Mouse (Mus musculus) adrenal gland, adult 8-10 months (tissue): ENCODE data around the gene Pard3. TPM values are rescaled to one million over a fixed set of nuclear protein-coding genes. Genes with fewer than 3 reads are reported as not detected.

Experiments used
- DNase-seq: peaks from one replicate; pipeline ENCODE4 v3.0.0; 2022
- total RNA-seq, 4 experiments: library from RNA; stranded (reverse); gene quantifications; 2 replicates each; pipeline ENCODE4 v1.2.4; 2022

Gene Pard3
- total RNA-seq, 4 experiments from 2014 or later = 43.6 to 52.4 (median 45.8) TPM

DNA sequence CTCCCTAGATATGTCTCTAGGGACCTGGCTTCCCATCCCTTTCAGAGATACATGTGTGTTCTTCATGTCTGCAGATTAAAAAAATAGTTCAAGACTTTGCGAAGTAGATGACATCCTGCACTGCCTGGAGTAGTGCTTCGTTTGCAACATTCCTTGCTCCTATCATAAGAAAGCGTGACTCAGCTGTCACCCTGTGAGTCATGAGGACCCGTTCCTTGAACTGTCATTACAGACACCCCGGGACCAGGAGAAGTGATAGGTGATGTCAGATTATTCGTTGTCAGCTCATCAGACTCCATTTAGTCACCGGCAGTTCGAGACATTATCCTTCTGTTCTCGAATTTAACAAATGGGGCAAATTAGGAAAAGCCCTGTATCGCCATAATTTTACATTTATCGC, 180.1 kb downstream of the Pard3 start:
- peak; percentile 47 for DNase-seq

DNA sequence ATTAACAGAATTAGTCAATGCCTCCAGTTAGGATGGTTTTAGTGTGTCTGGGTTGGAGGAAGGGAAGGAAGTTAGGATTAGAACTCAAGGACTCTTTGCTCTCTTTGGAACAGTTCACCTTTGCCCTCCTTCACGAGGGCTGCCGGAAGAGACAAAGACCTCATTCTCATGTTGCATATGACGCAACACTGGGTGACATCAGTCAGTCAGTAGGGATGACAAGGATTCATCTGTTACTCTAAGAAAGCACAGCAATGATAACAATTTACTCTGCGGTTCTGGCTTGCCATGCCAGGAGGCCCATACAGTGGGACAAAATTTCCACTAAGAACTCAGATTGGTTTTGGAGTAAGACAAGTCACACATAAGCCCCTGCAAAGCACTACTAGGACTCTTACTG, 187.1 kb downstream of the Pard3 start:
- DNase-seq = no peak

DNA sequence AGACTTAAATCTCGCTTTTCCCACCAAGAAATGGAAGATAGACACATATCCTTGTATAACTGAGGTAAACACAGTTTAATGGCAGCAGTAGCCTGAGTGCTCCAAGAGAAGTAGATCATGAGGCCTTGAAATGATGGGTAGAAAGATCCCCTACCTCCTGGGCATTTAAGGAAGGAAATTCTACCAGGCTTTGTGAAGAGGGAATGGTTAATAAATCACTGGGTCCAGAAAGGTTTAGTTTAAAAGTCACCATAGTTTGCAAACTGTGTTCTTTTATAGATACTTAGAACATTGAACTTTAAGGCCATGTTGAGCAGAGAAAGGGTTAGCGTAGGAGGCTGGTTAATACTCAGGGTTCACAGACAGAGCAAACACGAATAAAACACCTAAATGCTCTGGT, 187.8 kb downstream of the Pard3 start:
- no peak for DNase-seq

GRCm38 (mm10) chr8:127251985-127252384, 188.3 kb downstream of the Pard3 start:
- no peak for DNase-seq

GRCm38 (mm10) chr8:127254625-127255024, 190.9 kb downstream of the Pard3 start:
- no peak for DNase-seq

DNA sequence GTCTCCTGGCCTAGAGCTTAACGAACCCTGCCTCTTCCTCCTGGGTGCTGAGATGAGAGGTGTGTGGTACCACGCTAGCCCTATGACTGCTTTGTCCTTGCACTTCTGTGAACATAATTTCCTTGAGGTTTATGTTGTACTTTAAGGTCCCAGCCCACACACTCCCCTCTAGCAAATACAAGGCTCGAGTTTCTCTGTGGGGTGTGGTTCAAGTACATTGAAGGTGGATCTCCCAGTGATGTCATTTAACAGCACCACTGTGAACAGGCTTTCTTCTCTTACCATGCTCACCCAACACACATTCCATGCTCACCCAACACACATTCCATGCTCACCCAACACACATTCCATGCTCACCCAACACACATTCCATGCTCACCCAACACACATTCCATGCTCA, 193.4 kb downstream of the Pard3 start:
- DNase-seq = no peak

DNA sequence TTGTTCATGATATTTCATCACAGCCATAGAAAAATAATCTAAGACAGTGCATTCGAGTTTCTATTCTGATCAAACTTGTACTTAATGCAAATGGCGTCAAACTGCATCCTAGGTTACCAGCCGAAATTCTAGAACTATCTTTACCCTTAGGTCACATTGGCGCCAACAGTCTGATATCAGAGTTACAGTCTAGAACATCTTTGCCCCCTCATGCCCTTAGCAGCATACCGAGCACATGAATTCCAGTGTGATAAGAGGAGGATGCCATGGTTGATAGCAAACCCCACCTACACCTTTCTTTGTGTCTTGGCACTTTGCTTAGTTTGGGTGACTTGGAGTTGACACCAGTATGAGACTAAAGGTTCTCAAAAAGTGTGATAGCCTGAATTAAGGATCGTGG, 197.4 kb downstream of the Pard3 start:
- DNase-seq = no peak

DNA sequence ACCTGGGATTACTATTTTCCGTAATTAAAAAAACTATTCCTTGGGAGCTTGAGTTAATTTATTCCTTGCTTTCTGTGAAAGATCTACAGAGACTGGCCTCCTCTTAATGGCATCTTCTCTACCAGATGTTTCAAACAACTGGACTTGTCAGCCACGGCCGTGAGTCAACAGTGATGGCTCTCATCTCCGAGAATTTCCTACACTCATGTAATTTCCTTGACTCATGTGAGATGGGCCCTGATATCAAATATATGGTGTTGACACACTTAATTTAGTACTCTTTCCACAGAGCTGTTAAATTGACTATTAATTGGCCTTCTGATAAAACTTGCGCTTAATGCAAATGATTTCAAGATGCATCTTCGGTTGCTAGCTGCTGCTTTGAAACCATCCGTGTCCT, 198.3 kb downstream of the Pard3 start:
- DNase-seq = no peak

DNA sequence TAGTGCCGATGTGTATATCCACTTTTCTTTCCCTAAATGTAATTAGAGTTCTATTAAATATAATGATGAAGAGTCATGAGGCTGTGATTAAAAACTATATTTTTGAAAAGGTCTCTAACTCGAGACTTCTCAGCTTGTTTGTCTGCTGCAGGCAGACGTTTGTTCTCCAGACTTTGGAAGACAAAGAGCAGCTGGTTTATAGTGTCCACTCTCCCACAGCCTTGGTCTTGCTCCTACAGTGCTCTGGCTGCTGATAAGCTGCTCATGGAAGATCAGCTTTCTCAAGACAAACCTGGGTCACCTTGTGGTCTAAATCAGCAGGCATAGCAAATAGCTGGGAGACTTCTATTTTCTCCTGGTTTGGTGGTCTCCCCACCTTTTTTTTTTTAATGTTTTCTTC, 198.7 kb downstream of the Pard3 start:
- DNase-seq = no peak

- no peak for DNase-seq
These were observed 199.2 kb downstream of the Pard3 start for GRCm38 (mm10) chr8:127262926-127263325.

DNA sequence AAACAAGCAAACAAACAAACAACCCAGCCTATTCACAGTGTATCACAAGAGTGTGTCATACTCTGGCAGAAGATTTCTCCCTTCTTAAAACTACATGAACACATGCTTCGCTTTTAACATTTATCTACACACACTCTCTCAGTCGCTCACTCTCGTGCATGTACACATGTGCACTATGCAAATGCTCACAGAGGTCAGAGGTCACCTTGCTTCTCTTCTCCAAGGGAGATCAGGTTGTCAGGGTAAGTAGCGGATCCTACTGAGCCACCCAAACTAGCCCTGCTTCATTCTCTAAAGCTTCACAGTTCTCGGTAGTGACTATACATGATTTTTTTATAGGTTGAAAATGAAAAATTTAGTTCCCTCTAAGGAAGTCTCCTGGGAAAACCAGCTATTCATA, 199.8 kb downstream of the Pard3 start:
- DNase-seq = no peak

DNA sequence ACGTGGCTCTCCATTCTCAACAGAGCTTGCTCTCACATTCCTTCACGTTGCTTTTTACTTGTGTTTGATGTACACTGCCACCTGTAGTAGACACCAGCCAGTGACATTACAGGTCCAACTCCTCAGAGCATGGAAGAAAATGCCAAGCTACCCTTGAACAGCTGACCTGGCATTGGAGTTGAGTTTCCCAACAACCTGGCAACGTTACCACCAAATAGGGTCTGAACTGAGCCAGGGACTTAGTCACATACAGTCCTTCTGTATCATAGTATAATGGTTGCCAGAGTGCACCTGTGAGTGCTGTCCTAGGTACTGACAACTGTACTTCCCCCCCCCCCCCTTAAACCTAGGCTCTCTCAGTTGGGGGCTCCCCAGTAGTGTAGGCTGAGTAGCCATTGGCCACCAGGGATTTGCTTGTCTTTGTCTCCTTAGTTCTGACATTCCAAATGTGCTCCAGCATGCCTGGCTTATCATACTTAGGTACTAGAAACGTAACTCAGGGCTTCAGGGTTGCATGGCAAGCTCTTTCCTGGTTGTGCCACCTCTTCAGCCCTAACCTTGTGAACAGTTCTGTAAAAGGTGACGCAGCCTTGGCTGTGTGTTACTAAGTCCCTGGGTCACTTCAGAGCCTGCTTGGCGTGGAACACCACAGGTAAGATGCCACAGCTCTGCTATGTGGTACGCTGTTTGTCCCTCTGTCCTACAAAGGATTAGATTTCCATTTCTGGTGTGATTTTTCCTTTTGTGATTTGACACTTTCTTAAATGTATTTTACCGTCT, 201.2 kb downstream of the Pard3 start:
- DNase-seq = no peak

DNA sequence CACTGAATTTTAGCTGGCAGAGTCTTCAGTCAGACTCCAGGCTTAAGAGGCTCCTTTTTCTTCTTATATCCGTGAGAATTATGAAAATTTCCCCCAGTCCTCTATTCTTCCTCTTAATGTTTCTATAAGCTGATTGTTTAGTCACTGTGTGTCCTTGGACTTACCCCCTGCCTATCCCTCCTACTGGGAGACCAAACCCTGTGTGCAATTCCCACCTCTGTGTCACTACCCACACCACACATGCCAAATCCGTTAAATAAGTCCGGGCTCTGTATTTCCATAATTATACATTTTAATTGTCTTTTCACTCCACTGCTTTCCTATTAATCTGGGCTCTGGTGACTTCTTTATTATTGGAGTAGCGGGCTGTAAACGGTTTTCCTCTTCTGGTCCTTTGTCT, 203.1 kb downstream of the Pard3 start:
- no peak for DNase-seq

GRCm38 (mm10) chr8:127268239-127269024, 204.7 kb downstream of the Pard3 start:
- DNase-seq = no peak

GRCm38 (mm10) chr8:127269082-127269747, 205.5 kb downstream of the Pard3 start:
- DNase-seq = no peak

GRCm38 (mm10) chr8:127271186-127271585, 207.5 kb downstream of the Pard3 start:
- no peak for DNase-seq

- no peak for DNase-seq
These were observed 216.7 kb downstream of the Pard3 start for GRCm38 (mm10) chr8:127280299-127280974.

DNA sequence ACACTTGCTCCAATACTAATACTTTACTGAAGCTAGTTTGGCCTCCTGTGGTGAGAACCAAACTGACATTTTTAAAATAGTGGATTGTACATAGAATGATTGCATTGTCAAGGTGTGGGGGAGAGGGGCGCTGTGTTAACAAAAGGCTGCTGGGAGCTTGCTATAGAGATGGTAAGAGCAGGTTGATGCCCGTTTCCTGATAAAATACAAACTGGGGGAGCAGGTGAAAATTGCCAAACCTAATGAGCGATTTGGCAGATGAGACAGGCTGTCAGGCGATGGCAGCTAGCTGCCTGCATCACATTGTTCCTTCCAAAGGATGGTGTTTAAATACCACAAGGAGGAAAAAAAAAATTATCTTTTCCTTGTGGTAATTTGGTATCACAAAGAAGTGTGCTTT, 217.3 kb downstream of the Pard3 start:
- DNase-seq = no peak

DNA sequence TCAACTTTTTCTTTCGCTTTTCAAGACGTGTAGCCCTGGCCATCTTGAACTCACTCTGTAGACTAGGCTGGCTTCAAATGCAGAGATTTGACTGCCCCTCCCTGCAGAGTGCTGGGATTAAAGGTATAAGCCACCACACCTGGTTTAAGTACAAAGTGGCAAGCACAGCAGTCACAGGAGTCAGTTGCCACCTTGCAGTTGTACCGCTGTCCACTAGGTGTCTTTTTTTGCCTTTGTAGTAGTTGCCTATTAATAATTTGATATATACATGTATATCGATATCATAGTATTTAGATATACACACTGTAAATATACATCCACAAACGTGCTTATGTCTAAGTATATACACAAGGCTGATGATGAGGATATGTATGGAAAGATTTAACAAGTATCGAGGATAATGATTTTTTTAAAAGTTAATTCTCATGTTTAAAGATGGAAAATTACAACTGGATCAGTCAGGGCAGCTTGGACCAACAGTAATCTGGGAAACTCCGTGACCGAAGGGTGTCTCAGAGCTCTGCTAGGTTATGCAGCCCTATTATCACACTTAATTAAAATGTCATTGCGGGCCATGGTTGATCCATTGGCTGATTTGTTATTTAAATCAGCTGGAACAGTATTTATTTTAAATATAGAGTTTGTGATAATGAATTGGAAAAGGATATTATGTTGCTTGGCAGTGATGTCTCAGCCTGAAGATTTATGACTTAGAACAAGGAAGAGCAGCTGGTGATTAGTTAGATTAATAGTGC, 220.9 kb downstream of the Pard3 start:
- no peak for DNase-seq

DNA sequence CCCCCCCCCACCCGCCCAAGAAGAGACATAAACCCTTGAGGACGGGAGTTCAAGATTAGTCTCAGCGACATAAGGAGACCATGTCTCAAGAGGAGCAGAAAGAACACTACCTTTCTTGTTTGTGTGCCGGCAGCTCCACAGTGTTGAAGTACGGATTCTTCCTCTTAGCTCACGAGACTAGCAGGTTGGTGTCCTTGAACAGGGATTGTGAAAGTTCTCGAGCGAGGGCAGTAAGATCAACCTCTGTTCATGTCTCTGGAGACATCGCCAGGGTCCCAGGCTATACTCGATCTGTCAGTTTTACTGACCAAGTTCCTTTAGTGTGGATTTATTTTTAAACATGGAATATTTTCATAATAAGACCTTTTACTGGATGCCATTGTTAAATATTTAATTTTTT, 224.1 kb downstream of the Pard3 start:
- DNase-seq = peak; percentile 7

GRCm38 (mm10) chr8:127292307-127292706, 228.6 kb downstream of the Pard3 start:
- no peak for DNase-seq
